15 mouse cellular contexts compared by ENCODE assay signal in the genomic region with DNA sequence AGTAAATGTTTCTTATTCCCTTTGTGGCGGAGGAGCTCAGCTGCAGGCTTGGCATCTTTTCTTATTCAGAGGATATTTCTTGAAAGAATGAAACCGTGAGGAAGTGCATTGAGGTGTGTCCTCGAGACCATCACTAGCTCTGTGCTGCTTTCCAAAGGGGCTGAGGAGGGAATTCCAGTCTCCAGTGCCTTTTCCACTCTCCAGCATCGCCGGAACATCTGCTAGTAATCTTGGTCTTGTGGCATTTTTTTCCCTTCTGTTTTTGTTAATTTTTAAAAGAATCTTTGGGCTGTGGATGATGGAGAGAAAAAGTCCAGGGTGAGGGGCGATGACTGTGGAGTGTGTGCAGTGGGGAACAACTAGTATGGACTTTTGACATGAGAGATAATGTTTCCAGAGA.
A peak's percentile ranks its signal among the peaks of the same experiment; 100 is the strongest.
DNase-seq lines count a peak whose midpoint lies in the region; ATAC-seq and TF ChIP-seq lines count a peak whose summit lies in the region.
"Had no signal": no experiment of that assay in that cellular context is flagged by ENCODE, and none has a peak within 500 bp of the region (broad histone marks: within the 10 kb centered on the region; RNA-seq: fewer than 3 reads in every experiment).

No protein-coding gene starts in this region.

- no peak overlapping the region for H3K27ac ChIP-seq in embryonic facial prominence, embryonic 11.5 days (replicated peaks; ENCODE audit: low read depth, low read length)
- peak overlapping the region; percentile 83 for H3K27ac ChIP-seq in embryonic facial prominence, embryonic 15.5 days (replicated peaks)
- H3K27ac ChIP-seq in limb, embryonic 14.5 days (replicated peaks; ENCODE audit: low read depth, low read length): peak overlapping the region; percentile 67; the same call in 1 of the 2 replicates
- H3K27ac ChIP-seq: liver, embryonic 15.5 days had no signal

- peak; percentile 5 for DNase-seq in gastrocnemius, postnatal 25 days
- no peak for DNase-seq in gastrocnemius, adult 18-20 months (ENCODE audit: low spot score)
- peak; percentile 72 for DNase-seq in embryonic facial prominence, embryonic 11.5 days (ENCODE audit: low spot score)
- DNase-seq in limb, embryonic 14.5 days (ENCODE audit: low spot score): peak; percentile 29
- no peak for DNase-seq in left cerebral cortex, postnatal 4 days
- DNase-seq in urinary bladder, postnatal 14 days (ENCODE audit: low spot score): no peak
- DNase-seq: cerebellum, adult 9-10 months; heart, postnatal 4 days; kidney, postnatal 4 days; thymus, adult 18-20 months had no signal

- intact Hi-C loops in left cerebral cortex, postnatal 4 days (cut with DNase I): no loop called here

- WGBS in embryonic facial prominence, embryonic 11.5 days: 57% methylated on average over 6 of the region's 6 CpGs
- WGBS in embryonic facial prominence, embryonic 15.5 days: 39% methylated on average over 6 of the region's 6 CpGs
- 46% methylated on average over 6 of the region's 6 CpGs for WGBS in limb, embryonic 14.5 days

- no peak for TF ChIP-seq POLR2A in limb, embryonic 14.5 days (IDR thresholded peaks at IDR 0.05; ENCODE audit: borderline replicate concordance, extremely low read depth, insufficient read depth, insufficient read length)

- H3K4me3 ChIP-seq in embryonic facial prominence, embryonic 11.5 days (ENCODE audit: low read depth, low read length): no peak overlapping the region
- H3K4me3 ChIP-seq in embryonic facial prominence, embryonic 15.5 days (replicated peaks): no peak overlapping the region
- H3K4me3 ChIP-seq in limb, embryonic 14.5 days (replicated peaks; ENCODE audit: low read length): no peak overlapping the region
- H3K4me3 ChIP-seq: liver, embryonic 15.5 days; midbrain, embryonic 15.5 days had no signal

- H3K4me2 ChIP-seq in embryonic facial prominence, embryonic 11.5 days (ENCODE audit: low read depth, low read length): no peak overlapping the region
- H3K4me2 ChIP-seq in embryonic facial prominence, embryonic 15.5 days (replicated peaks): peak overlapping the region; percentile 21; the same call in 1 of the 2 replicates
- no peak overlapping the region for H3K4me2 ChIP-seq in limb, embryonic 14.5 days (replicated peaks; ENCODE audit: low read depth, low read length, severe bottlenecking)
- H3K4me2 ChIP-seq: liver, embryonic 15.5 days had no signal

- H3K27me3 ChIP-seq in embryonic facial prominence, embryonic 11.5 days (ENCODE audit: control insufficient read depth, insufficient read depth, low read length): no peaks in the 10 kb centered on the region
- H3K27me3 ChIP-seq in embryonic facial prominence, embryonic 15.5 days: no peaks in the 10 kb centered on the region
- H3K27me3 ChIP-seq in limb, embryonic 14.5 days (ENCODE audit: control insufficient read depth, insufficient read depth, low read length): no peaks in the 10 kb centered on the region
- H3K27me3 ChIP-seq: liver, embryonic 15.5 days; midbrain, embryonic 15.5 days had no signal

- no peaks in the 10 kb centered on the region for H3K36me3 ChIP-seq in embryonic facial prominence, embryonic 11.5 days (replicated peaks; ENCODE audit: control insufficient read depth, insufficient read depth, low read depth, low read length)
- no peaks in the 10 kb centered on the region for H3K36me3 ChIP-seq in embryonic facial prominence, embryonic 15.5 days
- no peaks in the 10 kb centered on the region for H3K36me3 ChIP-seq in limb, embryonic 14.5 days (ENCODE audit: control insufficient read depth, insufficient read depth, low read length)
- H3K36me3 ChIP-seq: liver, embryonic 15.5 days; midbrain, embryonic 15.5 days had no signal

- ATAC-seq in embryonic facial prominence, embryonic 11.5 days (replicated peaks; ENCODE audit: insufficient number of reproducible peaks, low FRiP score, low TSS enrichment, low read depth): peak; percentile 22; the same call in 1 of the 2 replicates
- 0 out of 2 replicates have a peak, but pooled peaks have one; percentile 13 for ATAC-seq in embryonic facial prominence, embryonic 15.5 days (ENCODE audit: insufficient number of reproducible peaks, low FRiP score, low TSS enrichment, low read depth)
- ATAC-seq in limb, embryonic 14.5 days (ENCODE audit: low FRiP score, low read depth): no peak
- ATAC-seq: inflammation-experienced regulatory T-cells, adult 6 months; lung, postnatal 0 days had no signal

- no peak overlapping the region for H3K9ac ChIP-seq in embryonic facial prominence, embryonic 11.5 days (replicated peaks; ENCODE audit: low read length)
- no peak overlapping the region for H3K9ac ChIP-seq in embryonic facial prominence, embryonic 15.5 days
- no peak overlapping the region for H3K9ac ChIP-seq in limb, embryonic 14.5 days (ENCODE audit: low read depth, low read length, severe bottlenecking)
- H3K9ac ChIP-seq: liver, embryonic 15.5 days; midbrain, embryonic 15.5 days had no signal

- no peaks in the 10 kb centered on the region for H3K9me3 ChIP-seq in embryonic facial prominence, embryonic 11.5 days (replicated peaks; ENCODE audit: control insufficient read depth, low read length)
- no peaks in the 10 kb centered on the region for H3K9me3 ChIP-seq in embryonic facial prominence, embryonic 15.5 days (replicated peaks)
- H3K9me3 ChIP-seq in limb, embryonic 14.5 days (ENCODE audit: control insufficient read depth, low read length): no peaks in the 10 kb centered on the region
- H3K9me3 ChIP-seq: liver, embryonic 15.5 days; midbrain, embryonic 15.5 days had no signal

- no peaks in the 10 kb centered on the region; the same call in 1 of the 2 replicates for H3K4me1 ChIP-seq in embryonic facial prominence, embryonic 11.5 days (ENCODE audit: control insufficient read depth, insufficient read depth, low read length)
- H3K4me1 ChIP-seq in embryonic facial prominence, embryonic 15.5 days: peaks cover 14% of the 10 kb centered on the region
- peaks cover 10% of the 10 kb centered on the region for H3K4me1 ChIP-seq in limb, embryonic 14.5 days (ENCODE audit: control insufficient read depth, insufficient read depth, low read length)
- H3K4me1 ChIP-seq: liver, embryonic 15.5 days had no signal

Comparison
In these comparisons a context has a peak if more than half of its experiments do, and no peak if none do; other contexts are left out.
1. DNase-seq: peak in gastrocnemius, postnatal 25 days (single experiment), embryonic facial prominence, embryonic 11.5 days (single experiment) and limb, embryonic 14.5 days (single experiment); none in gastrocnemius, adult 18-20 months (single experiment), left cerebral cortex, postnatal 4 days (single experiment) and urinary bladder, postnatal 14 days (single experiment).